Mouse (Mus musculus) E14TG2a.4 (cell line): ENCODE data around the gene Kpna3.

ENCODE experiments used
- CTCF ChIP-seq: conservative IDR thresholded peaks from 2 replicates; pipeline ENCODE4 v1.5.1; 2014; ENCODE audit warnings: low read length
- NANOG ChIP-seq: IDR thresholded peaks from 2 replicates; pipeline ENCODE4 v1.6.1; 2014; ENCODE audit warnings: borderline replicate concordance, low read length, mixed read lengths
- POU5F1 ChIP-seq: IDR thresholded peaks from 2 replicates; pipeline ENCODE4 v1.6.1; 2014; ENCODE audit warnings: low read length, borderline replicate concordance

- TF ChIP-seq CTCF: no peak
- no peak for TF ChIP-seq NANOG
- TF ChIP-seq POU5F1: no peak
These were observed 79.3 kb downstream of the Kpna3 start, which contains the start of gene Ebpl for GRCm38 (mm10) chr14:61360131-61360980.
